Mouse (Mus musculus) liver, adult 2 months (tissue): ENCODE measurements around the gene Aip. TPM values are rescaled to one million over a fixed set of nuclear protein-coding genes. Genes with fewer than 3 reads are reported as not detected.

Source experiments
- polyA plus RNA-seq: library from polyadenylated mRNA; depleted of rRNA; stranded (reverse); fragments of >200 nt; gene quantifications from 2 replicates; pipeline ENCODE4 v1.2.3, GENCODE M21; 2012; rRNA removed
- total RNA-seq: library from RNA; depleted of rRNA; stranded (reverse); fragments of >200 nt; gene quantifications from 2 replicates; pipeline ENCODE4 v1.2.3, GENCODE M21; 2014; rRNA removed

The Aip gene
- total and polyA plus RNA-seq, 2 experiments, result 16.5 to 30.0 TPM

Other genes with a start within 250 kb of the Aip start
Only the 30 nearest of the 33 such genes appear.
- gene Unc93b1, start 190.7 kb downstream of the Aip start, total RNA-seq, result 41.1 and 41.5 TPM in 2 replicates
- gene Unc93b1, start 190.7 kb downstream of the Aip start, polyA plus RNA-seq, result 68.9 and 102 TPM in 2 replicates
- 0.74 and 1.7 TPM in 2 replicates for gene Aldh3b3, start 167.2 kb downstream of the Aip start, total RNA-seq
- gene Aldh3b3, start 167.2 kb downstream of the Aip start, polyA plus RNA-seq, result 6.4 and 7.7 TPM in 2 replicates
- gene Aldh3b2, start 153.5 kb downstream of the Aip start, total RNA-seq, result not detected in 2 replicates
- gene Aldh3b2, start 153.5 kb downstream of the Aip start, polyA plus RNA-seq, result 0.16 and 0.48 TPM in 2 replicates
- 44.3 and 49.8 TPM in 2 replicates for gene Acy3, start 139.3 kb downstream of the Aip start, total RNA-seq
- 232 and 326 TPM in 2 replicates for gene Acy3, start 139.3 kb downstream of the Aip start, polyA plus RNA-seq
- gene Tbx10, start 133.1 kb downstream of the Aip start, total RNA-seq, result not detected in 2 replicates
- gene Tbx10, start 133.1 kb downstream of the Aip start, polyA plus RNA-seq, result not detected in 2 replicates
- gene Nudt8, start 125.3 kb downstream of the Aip start, total RNA-seq, result 30.1 and 36.0 TPM in 2 replicates
- 13.4 and 18.5 TPM in 2 replicates for gene Nudt8, start 125.3 kb downstream of the Aip start, polyA plus RNA-seq
- 0.54 and 0.92 TPM in 2 replicates for gene Gm49405, start 125.2 kb downstream of the Aip start, total RNA-seq
- 0.72 and 1.1 TPM in 2 replicates for gene Gm49405, start 125.2 kb downstream of the Aip start, polyA plus RNA-seq
- gene Doc2g, start 122.5 kb downstream of the Aip start, total RNA-seq, result 0.74 and 0.87 TPM in 2 replicates
- gene Doc2g, start 122.5 kb downstream of the Aip start, polyA plus RNA-seq, result 2.3 and 4.9 TPM in 2 replicates
- 189 and 197 TPM in 2 replicates for gene Ndufv1, start 113.1 kb downstream of the Aip start, total RNA-seq
- gene Ndufv1, start 113.1 kb downstream of the Aip start, polyA plus RNA-seq, result 239 and 251 TPM in 2 replicates
- 456 and 810 TPM in 2 replicates for gene Gstp1, start 87.9 kb downstream of the Aip start, total RNA-seq
- 965 and 1,374 TPM in 2 replicates for gene Gstp1, start 87.9 kb downstream of the Aip start, polyA plus RNA-seq
- gene Gstp2, start 79.8 kb downstream of the Aip start, total RNA-seq, result 4.1 and 7.9 TPM in 2 replicates
- 4.4 and 9.2 TPM in 2 replicates for gene Gstp2, start 79.8 kb downstream of the Aip start, polyA plus RNA-seq
- 21.5 and 28.1 TPM in 2 replicates for gene Gstp3, start 66.3 kb downstream of the Aip start, total RNA-seq
- 54.3 and 66.1 TPM in 2 replicates for gene Gstp3, start 66.3 kb downstream of the Aip start, polyA plus RNA-seq
- 0.13 and 0.37 TPM in 2 replicates for gene Cabp2, start 44.3 kb downstream of the Aip start, total RNA-seq
- gene Cabp2, start 44.3 kb downstream of the Aip start, polyA plus RNA-seq, result 0.27 and 0.70 TPM in 2 replicates
- gene Cdk2ap2, start 28.7 kb downstream of the Aip start, total RNA-seq, result 33.9 and 44.0 TPM in 2 replicates
- gene Cdk2ap2, start 28.7 kb downstream of the Aip start, polyA plus RNA-seq, result 185 and 198 TPM in 2 replicates
- 1.7 and 4.9 TPM in 2 replicates for gene Pitpnm1, start 25.9 kb downstream of the Aip start, total RNA-seq
- 8.1 and 14.2 TPM in 2 replicates for gene Pitpnm1, start 25.9 kb downstream of the Aip start, polyA plus RNA-seq
- not detected in 2 replicates for gene Gpr152, start 13.9 kb upstream of the Aip start, total RNA-seq
- 0.02 TPM in 2 replicates for gene Gpr152, start 13.9 kb upstream of the Aip start, polyA plus RNA-seq
- 0.37 TPM in 1 of 2 replicates, not detected in the other for gene Cabp4, start 18.2 kb upstream of the Aip start, total RNA-seq
- gene Cabp4, start 18.2 kb upstream of the Aip start, polyA plus RNA-seq, result not detected in 2 replicates
- 66.1 and 72.6 TPM in 2 replicates for gene Coro1b, start 22.8 kb upstream of the Aip start, total RNA-seq
- gene Coro1b, start 22.8 kb upstream of the Aip start, polyA plus RNA-seq, result 109 and 114 TPM in 2 replicates
- gene Ptprcap, start 27.7 kb upstream of the Aip start, total RNA-seq, result 1.7 and 4.1 TPM in 2 replicates
- gene Ptprcap, start 27.7 kb upstream of the Aip start, polyA plus RNA-seq, result 6.9 and 8.2 TPM in 2 replicates
- gene Rps6kb2, start 37.5 kb upstream of the Aip start, total RNA-seq, result 7.2 and 7.4 TPM in 2 replicates
- gene Rps6kb2, start 37.5 kb upstream of the Aip start, polyA plus RNA-seq, result 28.3 and 31.6 TPM in 2 replicates
- gene Carns1, start 49.6 kb upstream of the Aip start, total RNA-seq, result 0.40 and 0.65 TPM in 2 replicates
- gene Carns1, start 49.6 kb upstream of the Aip start, polyA plus RNA-seq, result 1.8 and 1.9 TPM in 2 replicates
- 0.46 and 1.4 TPM in 2 replicates for gene Tbc1d10c, start 65.4 kb upstream of the Aip start, total RNA-seq
- 1.7 and 2.2 TPM in 2 replicates for gene Tbc1d10c, start 65.4 kb upstream of the Aip start, polyA plus RNA-seq
- gene Ppp1ca, start 66.2 kb upstream of the Aip start, total RNA-seq, result 170 TPM in 2 replicates
- gene Ppp1ca, start 66.2 kb upstream of the Aip start, polyA plus RNA-seq, result 399 and 571 TPM in 2 replicates
- gene Rad9a, start 75.8 kb upstream of the Aip start, total RNA-seq, result 0.74 and 1.3 TPM in 2 replicates
- 7.0 and 7.5 TPM in 2 replicates for gene Rad9a, start 75.8 kb upstream of the Aip start, polyA plus RNA-seq
- 0.27 and 0.28 TPM in 2 replicates for gene Clcf1, start 88.4 kb upstream of the Aip start, total RNA-seq
- 0.87 and 3.8 TPM in 2 replicates for gene Clcf1, start 88.4 kb upstream of the Aip start, polyA plus RNA-seq
- not detected in 2 replicates for gene AC109138.7, start 88.5 kb upstream of the Aip start, total RNA-seq
- gene AC109138.7, start 88.5 kb upstream of the Aip start, polyA plus RNA-seq, result not detected in 2 replicates
- 27.2 and 27.3 TPM in 2 replicates for gene Pold4, start 106.0 kb upstream of the Aip start, total RNA-seq
- 60.4 and 63.8 TPM in 2 replicates for gene Pold4, start 106.0 kb upstream of the Aip start, polyA plus RNA-seq
- gene Ssh3, start 143.3 kb upstream of the Aip start, total RNA-seq, result 11.5 and 12.1 TPM in 2 replicates
- 15.3 and 29.2 TPM in 2 replicates for gene Ssh3, start 143.3 kb upstream of the Aip start, polyA plus RNA-seq
- 0.40 and 0.46 TPM in 2 replicates for gene Ankrd13d, start 157.3 kb upstream of the Aip start, total RNA-seq
- gene Ankrd13d, start 157.3 kb upstream of the Aip start, polyA plus RNA-seq, result 0.27 and 0.60 TPM in 2 replicates
- 11.3 and 16.4 TPM in 2 replicates for gene Grk2, start 180.4 kb upstream of the Aip start, total RNA-seq
- gene Grk2, start 180.4 kb upstream of the Aip start, polyA plus RNA-seq, result 23.4 and 30.3 TPM in 2 replicates